Mouse (Mus musculus) embryonic fibroblast, embryonic 13.5 days (primary cell): ENCODE measurements at regions not wholly inside any gene's neighbourhood (a gene's known extent, or its start where the extent isn't known, plus 50 kb on each side); places are given as distances from the start of the nearest gene placed in this dataset.

Experiments
- CTCF ChIP-seq: IDR thresholded peaks from 2 replicates; pipeline ENCODE4 v1.5.1; 2011; ENCODE audit warnings: mild to moderate bottlenecking, control low read depth, low read length, moderate library complexity, borderline replicate concordance; ENCODE audit not compliant: insufficient read depth
- POLR2A ChIP-seq: IDR thresholded peaks from 2 replicates; pipeline ENCODE4 v1.6.1; 2011; ENCODE audit warnings: low read depth, mild to moderate bottlenecking, control low read depth, low read length, moderate library complexity

GRCm38 (mm10) chr12:9278735-9279134, 248.9 kb downstream of the Ttc32 start:
- TF ChIP-seq CTCF (no peak), POLR2A (no peak)
